Mouse (Mus musculus): ENCODE measurements around the gene Usp12.

- TF ChIP-seq CTCF (IDR thresholded peaks at IDR 0.05; ENCODE audit: borderline replicate concordance, extremely low read depth, insufficient read depth, insufficient read length) (no peak), POLR2A (IDR thresholded peaks at IDR 0.05; ENCODE audit: borderline replicate concordance, extremely low read depth, insufficient read depth, insufficient read length, poor library complexity, severe bottlenecking) (no peak)
Measured at GRCm38 (mm10) chr5:146781663-146782062, 13.1 kb downstream of the Usp12 start.

Measured in brain, embryonic 14.5 days (tissue).